Mouse (Mus musculus) left cerebral cortex, adult 2 months (tissue): Measurements from ENCODE around the gene Lin37. TPM values are rescaled to one million over a fixed set of nuclear protein-coding genes. Genes with fewer than 3 reads are reported as not detected.

Experiments used
- DNase-seq, 2 experiments: peaks; one replicate each; pipeline ENCODE4 v3.0.0; 2021 to 2022; ENCODE audit warnings: low spot score in 2 of 2, mixed read lengths in 1 of 2; ENCODE audit errors: extremely low spot score in 1 of 2
- H3K27ac ChIP-seq: fragments of 200-600 bp; 2 replicates; pipeline ENCODE4 v1.8.1; 2022
- H3K4me3 ChIP-seq: fragments of 200-600 bp; 2 replicates; pipeline ENCODE4 v1.8.1; 2022
- CTCF ChIP-seq: fragments of 200-600 bp; IDR thresholded peaks from 2 replicates; pipeline ENCODE4 v1.8.1; 2022; ENCODE audit warnings: antibody characterized with exemption, mild to moderate bottlenecking, moderate library complexity
- intact Hi-C: fragments of 180-260 bp; cut with DNase I; formaldehyde crosslinking; loops from one replicate; pipeline ENCODE4 v1.15.1; 2025
- total RNA-seq, 2 experiments: library from RNA; stranded (reverse); gene quantifications; 2 replicates each; pipeline ENCODE4 v1.2.3; 2021

Gene Lin37
- total RNA-seq, 2 experiments from 2014 or later, result 42.9 to 43.2 TPM

- TF ChIP-seq CTCF, result no peak
These were observed 658 bp upstream of the Lin37 start for GRCm38 (mm10) chr7:30560296-30560695.

DNA sequence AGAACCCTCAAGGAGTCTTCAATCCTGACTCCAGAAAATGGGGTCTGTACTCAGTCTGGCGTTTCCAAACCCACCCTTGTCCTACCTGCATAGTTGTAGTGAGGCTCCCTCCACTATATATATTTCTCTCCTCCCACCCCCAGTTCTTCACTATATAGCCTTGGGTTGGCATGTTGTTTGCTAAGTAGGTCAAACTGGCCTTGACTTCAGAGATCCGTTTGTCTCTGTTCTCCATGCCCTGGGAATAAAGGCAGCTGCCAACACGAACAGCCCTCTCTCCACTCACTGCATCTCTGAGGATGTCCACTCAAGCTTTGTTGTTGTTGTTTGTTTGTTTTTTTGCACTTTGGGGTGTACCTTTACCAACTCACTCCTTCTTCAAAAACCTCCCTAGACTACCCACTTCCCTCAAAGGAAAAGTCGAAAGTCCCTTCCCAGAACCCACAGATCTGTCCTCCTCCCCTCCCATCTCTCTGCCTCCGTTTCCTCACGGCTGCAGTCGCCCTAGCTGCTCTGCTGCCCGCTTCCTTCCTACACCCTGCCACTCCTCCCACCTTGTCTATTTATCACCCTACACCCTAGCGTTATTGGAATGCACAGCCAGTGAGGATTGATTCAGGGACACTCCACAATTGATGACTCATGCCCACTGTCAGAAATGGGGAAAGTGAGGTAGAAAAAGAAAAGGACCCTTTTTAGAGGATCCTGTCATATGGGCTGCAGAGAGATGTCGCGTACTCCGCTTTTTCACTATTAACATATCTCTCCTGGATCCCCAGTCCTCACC lies 789 bp downstream of the Lin37 start:
- no peak for DNase-seq
- H3K27ac ChIP-seq, result peak overlapping the region; percentile 91
- intact Hi-C loops, result no loop called here
- TF ChIP-seq CTCF, result no peak; the same call in 1 of the 2 replicates
- H3K4me3 ChIP-seq, result peak overlapping the region; percentile 70

More at GRCm38 (mm10) chr7:30560296-30560695, 658 bp upstream of the Lin37 start:
- intact Hi-C loops, result no loop called here
- H3K4me3 ChIP-seq, result no peak overlapping the region
- H3K27ac ChIP-seq, result peak overlapping the region; percentile 55; the same call in 1 of the 2 replicates
- no peak for DNase-seq

DNA sequence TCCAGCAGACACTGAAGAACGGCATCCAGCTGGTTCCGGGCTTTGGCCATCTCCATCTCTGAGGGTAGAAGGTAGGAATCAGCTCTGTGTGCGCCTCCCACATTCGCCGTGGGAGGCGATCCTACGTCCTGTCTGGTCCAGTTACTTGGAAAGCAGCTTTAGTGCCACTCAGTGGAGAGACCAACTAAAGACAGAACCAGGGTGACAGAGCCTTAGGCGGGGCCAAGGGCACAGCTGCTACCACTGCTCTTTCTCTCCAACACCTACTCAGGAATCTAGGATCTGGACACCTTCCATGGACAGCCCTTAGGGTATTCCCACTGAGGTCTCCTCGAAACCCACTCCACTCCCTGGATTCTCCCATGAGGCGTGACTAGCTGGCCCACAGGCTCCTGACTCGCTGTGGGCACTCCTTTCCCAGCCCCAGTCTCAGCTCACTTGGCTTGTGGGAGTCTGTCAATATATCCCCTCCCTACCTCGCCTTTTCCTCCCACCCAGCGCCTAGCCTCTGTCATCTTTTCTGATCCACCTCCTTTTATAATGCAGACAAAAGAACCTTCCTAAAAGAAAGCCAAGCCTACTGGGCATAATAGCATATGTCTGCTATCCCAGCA lies 1.6 kb downstream of the Lin37 start:
- H3K27ac ChIP-seq, result peak overlapping the region; percentile 91
- peak overlapping the region; percentile 70 for H3K4me3 ChIP-seq
- no peak; the same call in 1 of the 2 replicates for TF ChIP-seq CTCF
- intact Hi-C loops, result no loop called here
- DNase-seq, result no peak

- Histone ChIP-seq H3K4me3 (no peak overlapping the region), H3K27ac (no peak overlapping the region)
- intact Hi-C loops, result no loop called here
- no peak for DNase-seq
- TF ChIP-seq CTCF, result peak; percentile 32
These were observed 2.6 kb downstream of the Lin37 start for GRCm38 (mm10) chr7:30556894-30557536.

DNA sequence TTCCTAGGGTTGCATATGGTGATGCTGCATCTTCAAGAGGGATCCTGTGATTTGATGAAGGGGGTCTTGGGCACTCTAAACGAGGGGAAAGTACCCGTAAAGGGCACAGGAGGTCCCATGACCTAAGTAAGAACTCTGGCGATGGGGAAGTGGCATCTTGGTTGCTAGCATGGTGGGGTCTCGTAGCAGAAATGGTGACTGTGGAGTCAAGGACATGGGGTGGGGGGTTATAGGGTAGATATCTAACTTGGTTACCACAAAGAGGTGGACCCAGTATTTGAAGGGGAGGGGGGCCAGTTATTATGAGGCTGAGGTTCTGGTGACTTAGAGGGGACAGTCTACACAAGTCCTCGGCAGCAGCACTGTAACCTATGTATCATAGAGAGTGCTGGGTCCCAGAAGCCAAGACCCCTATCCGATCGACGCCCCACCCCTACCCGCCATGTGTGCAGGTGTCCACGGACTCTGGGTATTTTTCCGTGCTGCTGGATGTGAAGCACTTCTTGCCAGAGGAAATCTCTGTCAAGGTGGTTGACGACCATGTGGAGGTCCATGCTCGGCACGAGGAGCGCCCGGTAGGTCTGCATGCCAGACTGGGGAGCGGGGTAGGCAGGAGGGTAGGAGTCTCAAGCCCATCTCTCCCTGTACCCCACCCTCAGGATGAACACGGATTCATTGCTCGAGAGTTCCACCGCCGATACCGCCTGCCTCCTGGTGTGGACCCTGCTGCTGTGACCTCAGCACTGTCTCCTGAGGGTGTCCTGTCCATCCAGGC lies 5.6 kb downstream of the Lin37 start:
- TF ChIP-seq CTCF, result no peak
- Histone ChIP-seq H3K4me3 (no peak overlapping the region), H3K27ac (no peak overlapping the region)
- DNase-seq, result no peak
- intact Hi-C loops, result loop anchor here (2.0 kb wide), 1 partner anchor 63 kb away; no protein-coding TSS in a partner anchor

GRCm38 (mm10) chr7:30553021-30553589 lies 6.5 kb downstream of the Lin37 start:
- intact Hi-C loops, result loop anchor here (2.0 kb wide), 1 partner anchor 62 kb away; no protein-coding TSS in a partner anchor
- H3K27ac ChIP-seq, result peak overlapping the region; percentile 79
- H3K4me3 ChIP-seq, result peak overlapping the region; percentile 61
- no peak; the same call in 1 of the 2 replicates for TF ChIP-seq CTCF
- DNase-seq, result no peak

DNA sequence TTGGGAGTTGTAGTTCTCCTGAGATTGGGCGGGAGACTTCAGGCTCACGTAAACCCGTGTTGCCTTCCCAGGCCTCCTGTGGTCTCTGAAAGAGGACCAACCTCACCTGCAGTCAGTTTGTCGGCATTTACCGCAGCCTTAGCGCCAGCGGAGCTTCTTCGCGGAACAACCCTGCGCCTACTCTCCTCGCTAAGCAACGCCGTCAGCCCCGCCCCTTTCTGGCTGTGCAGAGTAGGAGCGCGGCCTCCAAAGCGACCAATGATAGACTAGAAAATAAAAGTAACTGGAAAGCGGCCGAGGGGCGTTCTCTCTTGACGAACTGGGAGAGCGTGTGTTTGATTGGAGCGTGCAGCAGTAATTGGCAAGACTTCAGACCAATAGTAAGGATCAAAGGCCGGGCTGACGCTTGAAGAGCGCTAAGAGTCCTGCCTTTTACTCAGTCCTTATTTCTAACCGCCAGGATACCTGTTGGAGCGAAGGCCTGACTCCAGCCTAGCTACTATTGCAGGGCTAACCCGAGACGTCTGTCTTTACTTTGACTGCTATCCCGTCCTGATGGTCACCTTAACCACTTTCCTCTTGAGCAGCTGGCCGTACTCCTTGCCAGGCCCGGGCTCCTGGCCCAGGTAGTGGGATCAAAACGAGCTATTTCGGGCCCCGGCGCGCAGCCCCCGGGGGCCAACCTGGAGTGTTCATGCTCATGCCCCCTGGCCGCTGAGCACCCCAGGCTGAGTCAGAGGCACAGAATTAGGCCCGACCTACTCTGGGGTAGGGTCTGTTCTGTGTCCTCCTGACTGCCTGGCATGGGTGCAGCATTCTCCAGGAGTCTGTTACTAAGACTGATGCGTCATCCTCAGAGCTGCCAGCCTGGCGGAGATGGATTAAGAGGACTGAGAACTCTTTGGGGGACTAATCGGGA lies 7.3 kb downstream of the Lin37 start, which contains the start of the genes Hspb6 and Proser3:
TSS of gene Hspb6 (plus strand) at position 77 of the 919 bp plus-strand sequence.
TSS of gene Proser3 (minus strand) at position 198 of the 919 bp plus-strand sequence.
- peak; percentile 91 to 95 for DNase-seq
- TF ChIP-seq CTCF, result no peak; the same call in 1 of the 2 replicates
- peak within 1 kb of the TSS; percentile 61 for H3K4me3 ChIP-seq
- intact Hi-C loops, result loop anchor here (2.0 kb wide), 1 partner anchor 62 kb away; no protein-coding TSS in a partner anchor
- H3K27ac ChIP-seq, result peak within 1 kb of the TSS; percentile 96

DNA sequence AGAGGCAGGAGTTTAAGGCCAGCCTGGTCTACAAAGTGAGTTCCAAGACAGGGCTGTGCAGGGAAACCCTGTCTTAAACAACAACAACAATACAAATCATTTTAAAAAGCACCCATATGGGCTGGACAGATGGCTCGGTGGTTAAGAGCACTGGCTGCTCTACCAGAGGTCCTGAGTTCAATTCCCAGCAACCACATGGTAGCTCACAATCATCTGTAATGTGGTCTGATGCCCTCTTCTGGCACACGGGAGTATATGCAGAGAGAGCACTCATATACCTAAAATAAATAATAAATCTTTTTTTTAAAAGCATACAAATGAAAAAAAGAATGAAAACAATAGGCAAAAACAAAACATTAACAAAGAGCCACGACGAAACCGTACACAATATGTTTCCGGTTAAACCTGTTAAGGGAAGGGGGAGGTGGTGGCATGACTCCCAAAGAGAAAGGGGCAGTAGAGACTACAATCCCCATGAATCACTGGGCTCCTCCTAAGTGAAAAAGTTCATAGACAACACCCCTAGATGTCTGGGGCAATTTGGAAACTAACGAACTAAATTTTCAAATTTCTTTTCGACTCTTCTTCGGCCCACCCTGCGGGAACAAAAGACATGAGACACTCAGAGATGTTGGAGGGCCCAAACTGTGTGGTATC lies 8.1 kb downstream of the Lin37 start:
- intact Hi-C loops, result loop anchor here (2.0 kb wide), 1 partner anchor 61 kb away; no protein-coding TSS in a partner anchor
- peak overlapping the region; percentile 96 for H3K27ac ChIP-seq
- TF ChIP-seq CTCF, result peak; percentile 70
- DNase-seq, result peak in 1 of 2 experiments; percentile 23
- peak overlapping the region; percentile 61 for H3K4me3 ChIP-seq

DNA sequence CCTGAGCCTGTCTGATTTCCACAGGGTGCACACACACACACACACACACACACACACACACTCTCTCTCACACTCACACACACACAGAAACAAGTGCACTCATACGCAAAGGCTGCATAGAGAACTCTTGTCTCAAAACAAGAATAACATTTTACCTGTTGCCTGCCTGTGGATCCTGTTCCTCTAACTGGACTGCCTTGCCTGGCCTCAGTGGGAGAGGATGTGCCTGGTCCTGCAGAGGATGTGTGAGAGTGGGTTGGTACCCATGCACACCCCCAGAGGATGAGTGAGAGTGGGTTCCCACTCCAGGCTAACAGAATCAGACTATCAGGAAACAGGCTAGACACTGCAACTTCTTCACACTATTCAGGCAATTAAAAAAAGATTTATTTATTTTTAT lies 9.0 kb downstream of the Lin37 start:
- intact Hi-C loops, result no loop called here
- no peak for DNase-seq
- no peak overlapping the region for H3K27ac ChIP-seq
- no peak overlapping the region for H3K4me3 ChIP-seq
- no peak for TF ChIP-seq CTCF
